Mouse (Mus musculus): Measurements from ENCODE around the gene Gm21776. TPM values are rescaled to one million over a fixed set of nuclear protein-coding genes. Genes with fewer than 3 reads are reported as not detected.
"Not testable (repeated sequence)": the region's sequence is repeated elsewhere in the genome, so short reads cannot be mapped to it uniquely, and the experiment has no call there.

Gm21776 gene
- not detected in 2 replicates for polyA plus RNA-seq (2015; fragmentation: Nextera tagmentation; extraction: Ambion mirVana)

GRCm38 (mm10) chrY:76378362-76378761 lies at the start of gene Gm21776:
Gene Gm21776 (plus strand): TSS chrY:76378662.
- not testable (repeated sequence) for H3K9me3 ChIP-seq; H3K4me1 ChIP-seq; H3K4me2 ChIP-seq; H3K4me3 ChIP-seq; H3K27me3 ChIP-seq; ATAC-seq (ENCODE audit: insufficient number of reproducible peaks, insufficient read depth, low FRiP score, low TSS enrichment, low read depth); H3K36me3 ChIP-seq; H3K27ac ChIP-seq; H3K9ac ChIP-seq
- no CpG with 5 or more reads among the region's 3 CpGs for WGBS
